Mouse (Mus musculus) c-Kit-negative CD71-positive TER-119-positive erythroid progenitor cells, embryonic 14.5 days (primary cell): Measurements from ENCODE around the gene Serac1.
"Not testable (repeated sequence)": the region's sequence is repeated elsewhere in the genome, so short reads cannot be mapped to it uniquely, and the experiment has no call there.

Source experiments
- DNase-seq: peaks from one replicate; pipeline ENCODE4 v3.0.0-alpha.2; 2013; ENCODE audit warnings: low read depth, low spot score

Serac1 gene

DNA sequence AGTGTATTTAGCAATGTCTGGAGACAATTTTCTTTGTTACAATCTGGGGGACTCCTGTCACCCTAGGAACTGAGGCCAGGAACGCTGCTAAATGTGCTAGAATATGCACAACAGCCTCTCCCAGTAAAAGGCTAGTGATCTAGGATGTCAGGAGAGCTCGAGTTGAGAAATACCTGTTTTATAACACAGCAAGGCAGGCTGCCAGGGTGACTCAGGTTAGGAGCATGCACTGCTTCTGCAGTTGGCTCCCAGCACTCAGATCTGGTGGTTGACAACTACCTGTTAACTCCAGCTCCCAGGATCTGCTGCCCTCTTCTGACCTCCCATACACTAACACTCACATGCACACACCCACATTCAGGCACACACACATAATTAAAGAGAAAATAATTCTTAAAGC lies 13.5 kb downstream of the Serac1 start:
- no peak for DNase-seq

DNA sequence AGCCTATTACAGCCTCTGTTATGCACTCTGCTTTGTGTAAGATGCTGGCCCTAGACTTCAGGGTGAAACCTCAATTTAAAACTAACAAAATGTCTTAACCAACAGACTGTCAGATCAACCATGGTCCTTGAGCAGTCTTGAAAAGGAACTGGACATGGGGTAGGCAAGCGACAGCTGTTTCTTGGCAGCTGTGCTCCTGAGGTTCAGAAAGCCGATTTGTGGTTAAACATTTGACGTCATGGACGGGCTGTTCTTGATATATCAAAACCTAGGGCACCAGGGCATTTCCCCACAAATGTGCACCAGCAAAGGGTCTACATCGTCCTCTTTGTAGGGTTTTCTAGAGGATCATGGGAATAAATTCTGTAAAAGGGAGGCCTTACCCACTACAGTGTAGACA lies 16.0 kb downstream of the Serac1 start:
- no peak for DNase-seq

DNA sequence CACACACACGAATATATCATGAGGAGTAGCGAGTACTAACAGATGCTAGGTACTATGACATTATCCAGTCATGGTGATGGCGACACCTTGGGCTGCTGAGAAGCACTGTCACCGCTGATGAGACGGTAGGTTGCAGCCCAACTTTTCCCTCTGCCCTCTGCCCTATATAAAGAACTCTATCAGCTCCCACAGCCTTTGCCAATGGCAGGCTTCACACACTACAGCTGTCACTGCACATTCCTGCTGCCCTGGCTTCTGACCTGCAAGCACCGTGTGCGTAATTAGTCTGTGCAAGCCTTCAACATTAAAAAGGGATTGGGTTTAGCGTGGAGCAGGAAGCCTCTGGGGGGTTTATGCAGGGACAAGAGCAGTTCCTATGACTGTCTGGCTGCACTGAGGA lies 16.7 kb downstream of the Serac1 start:
- no peak for DNase-seq

DNA sequence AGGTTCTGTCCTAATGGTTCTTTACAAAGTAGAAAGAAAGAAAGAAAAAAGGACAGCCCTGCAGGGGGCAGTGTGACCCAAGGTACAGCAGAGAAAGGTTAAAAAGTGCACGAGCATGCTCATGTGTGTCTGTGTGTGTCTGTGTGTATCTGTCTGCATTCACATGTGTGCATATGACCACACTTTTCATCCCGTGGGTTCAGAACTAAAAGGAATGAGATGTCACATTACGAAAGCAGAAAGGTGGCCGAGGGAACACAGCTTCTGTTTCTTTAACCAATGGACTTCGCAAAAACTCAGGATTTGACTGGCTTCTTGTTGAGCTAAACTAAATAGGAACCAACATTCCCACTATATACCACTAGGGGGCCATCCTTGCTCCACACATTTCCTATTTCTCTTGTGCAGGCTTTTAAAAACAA lies 24.6 kb downstream of the Serac1 start:
- peak; percentile 38 for DNase-seq

DNA sequence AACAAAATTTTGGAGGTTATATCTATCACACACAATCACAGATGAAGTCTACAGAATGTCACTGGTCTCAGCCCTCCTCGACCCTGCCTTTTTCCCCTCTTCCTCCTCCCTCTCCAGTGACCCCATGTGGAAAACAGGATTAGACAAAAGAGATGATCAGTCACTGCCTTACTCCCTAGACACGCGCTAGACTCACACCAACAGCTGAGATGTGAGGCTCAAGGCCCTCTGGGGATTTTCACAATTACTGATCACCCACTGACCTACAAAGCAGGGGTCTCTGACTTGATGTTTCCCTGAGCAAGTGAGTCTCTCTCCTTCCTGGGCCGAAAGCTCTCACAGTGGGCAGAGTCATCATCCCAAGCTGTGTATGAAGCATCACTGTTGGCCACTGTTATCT lies 26.7 kb downstream of the Serac1 start:
- no peak for DNase-seq

DNA sequence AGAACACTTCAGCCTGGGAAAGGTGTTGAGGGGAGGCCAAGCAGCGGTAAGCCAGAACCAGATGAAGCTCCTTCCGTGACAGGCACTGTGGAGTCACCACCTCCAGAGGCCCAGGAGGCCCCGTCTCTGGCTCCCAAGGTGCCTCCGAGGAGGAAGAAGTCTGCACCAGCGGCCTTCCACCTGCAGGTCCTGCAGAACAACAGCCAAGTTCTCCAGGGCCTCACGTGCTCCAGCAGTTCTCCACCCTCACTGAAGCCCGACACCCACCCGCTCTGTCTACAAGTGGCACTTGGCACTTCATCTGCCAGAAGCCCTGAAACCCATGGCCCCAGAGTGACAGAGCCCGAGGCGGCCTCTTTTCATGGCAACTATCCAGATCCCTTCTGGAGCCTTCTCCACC lies 42.0 kb downstream of the Serac1 start:
- no peak for DNase-seq

DNA sequence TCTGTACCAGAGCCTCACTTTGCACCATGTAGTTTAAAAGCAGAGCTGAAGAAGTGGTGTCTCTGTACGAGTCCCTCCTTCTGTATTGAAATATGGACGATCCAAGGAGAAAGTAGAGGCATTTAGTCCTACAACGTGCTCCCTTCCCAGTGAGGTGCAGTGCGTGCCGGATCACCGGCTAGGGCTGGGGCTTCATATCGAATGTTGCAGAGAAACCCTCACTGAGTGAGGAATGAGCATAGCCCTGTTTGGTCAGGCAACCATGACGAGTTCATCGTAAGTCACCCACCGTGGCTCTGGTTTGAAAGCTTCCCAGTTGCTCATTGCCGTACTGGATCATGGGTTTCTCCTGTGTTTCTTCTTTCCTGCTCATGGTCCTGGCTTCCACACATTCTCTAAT lies 42.7 kb downstream of the Serac1 start:
- no peak for DNase-seq

DNA sequence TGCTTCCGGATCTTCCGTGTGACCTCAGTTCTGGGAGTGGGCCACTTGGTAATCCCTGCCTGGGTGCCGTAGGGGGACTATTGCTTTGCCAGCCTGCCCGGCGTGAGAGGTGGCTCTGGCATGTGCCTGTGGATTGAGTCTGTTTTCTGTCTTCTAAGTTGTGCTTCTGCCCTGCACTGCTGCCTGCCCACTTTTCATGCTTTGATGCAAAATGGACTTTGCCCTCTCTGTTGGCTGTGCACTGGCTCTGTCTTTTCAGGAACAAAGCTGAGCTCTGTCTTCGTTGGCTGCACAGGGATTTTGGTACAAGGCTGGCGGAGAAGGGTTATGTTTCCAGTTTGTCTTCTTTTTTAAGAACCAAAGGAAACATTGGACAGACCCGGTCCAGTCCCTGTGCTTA lies 43.1 kb downstream of the Serac1 start:
- no peak for DNase-seq

DNA sequence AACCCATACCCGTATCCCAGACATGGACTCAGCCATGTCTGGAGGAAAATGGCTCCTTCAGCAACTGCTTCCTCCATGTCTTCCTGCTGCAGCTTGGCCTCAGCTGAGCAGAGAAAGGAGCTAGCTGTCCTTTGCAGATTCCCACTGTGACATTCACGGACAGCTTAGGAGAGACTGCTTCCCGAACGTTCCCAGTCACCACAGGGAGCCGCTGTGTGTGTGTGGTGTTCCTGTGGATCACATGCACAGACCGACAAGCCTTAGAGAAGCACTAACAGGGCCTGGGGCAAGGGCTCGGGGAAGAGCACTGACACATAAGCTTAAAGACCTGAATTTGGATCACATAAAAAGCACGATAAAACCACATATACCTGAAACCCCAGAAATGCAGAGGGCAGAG lies 43.9 kb downstream of the Serac1 start:
- no peak for DNase-seq

DNA sequence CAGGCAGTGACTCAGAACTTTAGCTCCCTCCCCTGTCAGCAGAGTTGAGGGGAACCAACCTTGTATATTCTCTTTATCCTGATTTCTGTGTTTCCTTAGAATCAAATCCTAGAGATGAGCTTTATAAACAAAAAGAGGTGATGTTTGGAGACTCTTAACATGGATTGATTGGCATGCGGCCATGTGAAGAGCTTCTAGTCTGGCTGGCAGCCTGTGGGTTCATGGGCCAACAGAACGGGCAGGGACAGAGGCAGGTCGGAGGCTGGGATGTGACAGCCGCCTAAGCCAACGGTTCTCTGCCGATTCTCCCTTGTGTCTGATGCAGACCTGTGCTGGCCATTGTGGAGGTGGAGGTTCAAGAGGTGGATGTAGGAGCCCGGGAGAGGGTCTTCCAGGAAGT lies 53.7 kb downstream of the Serac1 start:
- no peak for DNase-seq

DNA sequence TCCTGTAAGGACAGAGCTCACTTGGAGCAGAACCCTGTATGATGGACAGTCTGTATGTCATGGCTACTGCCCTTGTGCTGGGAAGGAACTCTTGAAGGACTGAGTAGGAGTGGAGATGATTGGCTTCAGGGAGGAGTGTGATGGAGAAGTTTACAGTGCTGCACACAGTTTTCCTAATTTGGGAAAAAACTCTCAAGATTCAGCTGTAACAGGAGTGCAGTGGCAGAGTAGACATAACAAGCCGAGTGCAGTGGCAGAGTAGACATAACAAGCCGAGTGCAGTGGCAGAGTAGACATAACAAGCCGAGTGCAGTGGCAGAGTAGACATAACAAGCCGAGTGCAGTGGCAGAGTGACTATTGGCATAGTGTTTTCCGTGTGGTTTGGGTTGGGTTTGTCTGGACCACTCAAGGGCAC lies 58.2 kb downstream of the Serac1 start:
- DNase-seq: not testable (repeated sequence)

DNA sequence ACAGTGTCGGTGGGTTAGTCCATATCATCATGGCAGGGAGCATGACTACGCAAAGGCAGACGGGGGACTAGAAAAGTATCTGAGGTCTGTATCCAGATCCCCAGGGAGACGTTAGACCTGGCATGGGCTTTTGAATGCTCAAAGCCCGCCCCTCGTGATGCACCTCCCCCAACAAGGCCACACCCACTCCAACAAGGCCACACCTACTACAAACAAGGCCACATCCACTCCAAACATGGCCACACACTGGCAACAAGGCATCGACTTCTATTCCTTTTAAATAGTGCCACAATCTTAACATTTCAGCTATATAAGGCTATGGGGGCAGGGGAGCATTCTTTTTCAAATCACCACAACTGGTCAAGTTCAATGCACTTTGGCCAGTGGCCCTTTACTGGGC lies 58.9 kb downstream of the Serac1 start:
- DNase-seq: no peak

DNA sequence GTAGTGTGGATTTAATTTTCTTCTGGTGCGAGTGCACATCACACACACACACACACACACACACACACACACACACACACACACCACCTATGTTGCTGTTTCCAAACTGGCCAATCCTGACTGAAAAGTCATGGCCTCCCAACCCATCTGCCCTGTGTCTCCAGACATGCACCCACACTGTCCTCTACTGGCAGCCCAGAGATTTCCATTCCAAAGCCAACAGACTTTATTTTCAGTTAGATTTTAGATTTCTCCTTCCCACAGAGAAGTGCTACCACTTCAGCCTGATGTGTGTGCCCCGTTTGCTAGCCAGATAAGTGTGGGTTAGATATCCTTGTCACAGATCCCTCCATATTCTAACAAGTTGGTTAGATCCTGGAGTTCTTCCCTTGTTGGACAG lies 59.8 kb downstream of the Serac1 start:
- no peak for DNase-seq

DNA sequence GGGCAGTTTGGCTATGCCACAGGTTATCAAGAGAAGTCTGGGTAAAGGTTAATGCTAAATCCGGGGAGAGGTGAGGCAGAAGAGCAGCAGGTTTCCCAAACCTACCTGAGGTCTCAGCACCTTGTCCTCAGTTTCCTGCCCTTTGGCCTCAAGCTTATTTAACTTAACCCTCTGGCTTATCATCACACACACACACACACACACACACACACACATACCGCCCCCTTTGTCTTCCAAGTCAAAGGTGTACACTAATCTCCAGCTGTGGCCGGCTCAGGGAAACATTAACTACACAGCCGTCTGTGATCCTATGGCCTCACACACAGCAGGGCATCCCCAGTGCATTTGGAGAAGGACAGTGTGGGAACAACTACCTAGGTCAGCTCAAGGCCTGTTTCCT lies 61.2 kb downstream of the Serac1 start:
- no peak for DNase-seq

DNA sequence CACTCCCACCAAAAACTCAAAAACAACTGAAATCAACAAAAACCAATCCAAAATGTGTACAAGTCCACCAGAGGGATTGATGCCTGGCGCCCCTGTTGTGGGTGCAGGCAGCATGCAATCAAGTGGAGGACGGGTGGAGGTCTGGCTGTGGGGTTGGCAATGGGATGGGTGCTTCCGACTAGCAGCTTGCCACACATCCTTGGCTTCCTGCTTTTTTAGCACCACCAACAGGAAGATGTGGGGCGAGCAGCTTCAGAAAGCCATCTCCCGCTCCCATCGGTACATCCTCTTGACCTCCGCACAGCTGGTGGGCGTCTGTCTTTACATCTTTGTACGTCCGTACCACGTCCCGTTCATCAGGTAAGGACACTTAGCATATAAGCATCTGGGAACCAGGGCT lies 62.3 kb downstream of the Serac1 start:
- no peak for DNase-seq

DNA sequence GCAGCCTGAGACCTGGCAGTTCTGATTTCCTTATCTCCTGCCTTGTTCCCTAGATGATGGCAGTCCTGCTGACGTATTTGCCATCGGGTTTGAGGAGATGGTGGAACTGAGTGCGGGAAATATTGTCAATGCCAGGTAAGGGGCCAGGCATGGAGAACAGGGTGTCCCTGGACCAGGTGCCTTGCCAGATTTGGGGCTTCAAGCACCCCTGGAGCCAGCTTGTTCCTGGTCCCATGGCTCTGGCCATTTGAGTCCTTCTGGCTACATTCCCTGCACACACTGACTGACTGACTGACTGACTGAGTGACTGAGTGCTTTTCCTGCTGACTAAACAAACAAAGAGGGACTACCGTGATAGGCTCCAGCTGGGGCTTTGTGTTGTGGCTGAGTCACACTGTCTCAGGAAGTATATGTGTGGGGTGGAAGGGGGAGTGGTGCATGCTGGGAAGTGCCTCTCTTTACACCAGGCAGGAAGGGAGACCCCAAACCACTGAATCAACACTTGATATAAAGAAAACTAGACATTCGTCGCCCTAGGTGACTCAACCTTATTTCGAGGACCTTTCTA lies 63.2 kb downstream of the Serac1 start:
- no peak for DNase-seq

DNA sequence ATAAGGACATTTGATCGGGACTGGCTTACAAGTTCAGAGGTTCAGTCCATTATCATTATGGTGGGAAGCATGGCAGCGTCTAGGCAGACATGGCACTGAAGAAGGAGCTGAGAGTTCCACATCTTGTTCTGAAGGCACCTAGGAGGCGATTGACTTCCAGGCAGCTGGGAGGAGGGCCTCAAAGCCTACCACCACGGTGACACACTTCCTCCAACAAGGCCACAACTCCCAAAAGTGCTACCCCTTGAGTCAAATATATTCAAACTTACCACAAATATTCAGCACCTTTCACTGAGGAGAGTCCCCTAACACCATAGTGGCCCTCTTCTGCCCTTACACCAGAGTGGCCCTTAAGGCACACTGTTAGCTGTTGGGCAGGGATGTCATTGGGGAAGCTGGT lies 64.6 kb downstream of the Serac1 start:
- DNase-seq: no peak

DNA sequence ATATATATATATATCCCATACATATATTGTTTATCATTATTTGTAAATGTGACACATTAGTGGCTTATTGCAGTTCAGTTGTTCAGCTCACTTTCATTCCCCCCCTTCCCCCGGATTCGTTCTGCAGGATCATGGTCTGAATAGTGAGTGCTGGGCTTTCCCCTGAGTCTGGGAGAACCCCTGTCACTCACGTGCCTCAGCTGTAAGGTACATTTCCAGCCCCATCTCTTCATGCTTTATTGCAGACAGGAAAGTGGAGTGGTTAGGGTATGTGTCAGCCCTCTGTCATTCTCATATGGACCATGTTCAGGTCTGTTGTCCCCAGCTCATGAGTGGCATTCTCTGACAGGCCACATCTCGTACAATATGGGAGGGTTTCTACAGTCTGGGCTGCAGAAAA lies 66.5 kb downstream of the Serac1 start:
- DNase-seq: no peak

DNA sequence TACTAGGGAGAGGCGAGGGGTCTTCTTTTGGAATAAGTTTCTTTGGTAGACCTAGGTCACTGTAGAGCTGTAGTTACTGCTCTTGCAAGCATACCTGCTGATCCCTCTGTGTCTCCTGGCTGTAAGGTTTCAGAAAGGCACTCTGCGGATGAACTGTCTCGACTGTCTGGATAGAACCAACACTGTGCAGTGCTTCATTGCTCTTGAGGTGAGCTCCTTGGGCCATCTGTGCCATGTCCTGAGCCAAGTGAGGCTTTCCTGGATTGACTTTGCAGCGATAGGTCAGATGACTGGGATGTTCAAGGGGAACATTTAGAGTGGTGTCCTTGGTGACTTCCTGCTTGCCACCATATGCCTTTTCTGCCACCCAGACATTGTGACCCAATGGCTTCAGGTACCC lies 69.9 kb downstream of the Serac1 start:
- no peak for DNase-seq

DNA sequence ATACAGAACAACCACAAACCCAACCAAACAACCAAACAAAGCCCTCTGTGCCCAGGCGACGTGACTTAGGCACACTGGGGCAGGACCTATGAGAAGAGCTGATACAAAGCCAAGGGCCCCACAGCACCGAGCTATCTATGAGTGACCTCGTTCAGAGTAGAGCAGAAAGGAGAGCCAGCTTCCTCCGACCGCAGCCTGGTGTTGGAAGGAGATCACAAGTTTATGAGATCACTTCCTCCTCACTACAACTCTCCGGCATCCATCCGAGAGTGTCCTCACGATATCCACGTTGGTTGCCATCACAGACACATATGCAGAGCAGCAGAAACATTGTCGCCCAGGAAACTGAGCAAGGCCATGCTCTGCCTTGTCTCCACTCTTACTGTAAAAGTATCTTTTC lies 71.0 kb downstream of the Serac1 start:
- no peak for DNase-seq

DNA sequence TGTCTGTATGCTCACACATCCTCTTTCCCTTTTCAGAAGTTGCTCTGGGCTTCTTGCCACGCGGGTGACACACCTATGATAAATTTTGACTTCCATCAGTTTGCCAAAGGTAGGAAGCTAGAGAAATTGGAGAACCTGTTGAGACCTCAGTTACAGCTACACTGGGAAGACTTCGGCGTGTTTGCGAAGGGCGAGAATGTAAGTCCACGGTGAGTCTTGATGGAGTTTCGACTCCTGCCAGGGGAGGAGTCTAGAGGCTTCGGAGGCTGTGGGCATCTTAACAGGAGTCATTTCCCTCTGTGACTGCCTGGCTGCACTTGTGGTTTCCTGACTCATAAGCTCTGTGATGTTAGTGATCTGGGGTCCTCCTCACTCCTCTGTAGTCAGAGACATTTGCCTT lies 71.6 kb downstream of the Serac1 start:
- no peak for DNase-seq

DNA sequence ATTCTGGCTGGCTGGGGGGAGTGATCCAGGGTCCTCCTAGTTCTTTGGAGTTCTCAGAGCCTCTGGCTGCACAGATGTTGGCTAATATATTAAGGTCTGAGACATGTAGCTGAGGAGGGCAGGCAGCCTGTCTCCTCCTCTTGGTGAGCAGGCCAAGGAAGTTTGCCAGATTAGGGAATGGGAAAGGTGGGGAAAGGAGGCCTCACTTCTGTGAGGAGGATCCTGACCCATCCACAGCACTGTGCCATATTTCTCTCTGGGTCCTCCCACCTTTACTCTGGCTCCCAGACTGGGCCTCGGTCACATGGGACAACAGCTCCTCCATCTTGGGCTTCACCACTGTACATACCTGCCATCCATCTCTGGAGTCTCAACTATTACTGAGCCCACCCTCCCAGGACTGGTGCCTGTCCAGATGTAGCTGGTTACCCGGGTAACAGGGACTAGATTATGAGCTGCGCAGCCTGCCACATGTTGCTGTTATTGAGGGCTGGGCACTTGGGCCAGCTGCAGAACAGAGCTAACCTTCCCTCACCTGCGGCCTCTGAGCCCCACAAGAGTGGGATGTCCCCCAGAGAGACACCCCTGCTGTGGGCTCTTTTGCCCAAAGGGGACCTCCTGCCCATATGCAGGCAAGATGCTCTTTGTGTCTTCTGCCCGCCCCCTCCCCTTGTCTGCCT lies 72.3 kb downstream of the Serac1 start:
- no peak for DNase-seq

DNA sequence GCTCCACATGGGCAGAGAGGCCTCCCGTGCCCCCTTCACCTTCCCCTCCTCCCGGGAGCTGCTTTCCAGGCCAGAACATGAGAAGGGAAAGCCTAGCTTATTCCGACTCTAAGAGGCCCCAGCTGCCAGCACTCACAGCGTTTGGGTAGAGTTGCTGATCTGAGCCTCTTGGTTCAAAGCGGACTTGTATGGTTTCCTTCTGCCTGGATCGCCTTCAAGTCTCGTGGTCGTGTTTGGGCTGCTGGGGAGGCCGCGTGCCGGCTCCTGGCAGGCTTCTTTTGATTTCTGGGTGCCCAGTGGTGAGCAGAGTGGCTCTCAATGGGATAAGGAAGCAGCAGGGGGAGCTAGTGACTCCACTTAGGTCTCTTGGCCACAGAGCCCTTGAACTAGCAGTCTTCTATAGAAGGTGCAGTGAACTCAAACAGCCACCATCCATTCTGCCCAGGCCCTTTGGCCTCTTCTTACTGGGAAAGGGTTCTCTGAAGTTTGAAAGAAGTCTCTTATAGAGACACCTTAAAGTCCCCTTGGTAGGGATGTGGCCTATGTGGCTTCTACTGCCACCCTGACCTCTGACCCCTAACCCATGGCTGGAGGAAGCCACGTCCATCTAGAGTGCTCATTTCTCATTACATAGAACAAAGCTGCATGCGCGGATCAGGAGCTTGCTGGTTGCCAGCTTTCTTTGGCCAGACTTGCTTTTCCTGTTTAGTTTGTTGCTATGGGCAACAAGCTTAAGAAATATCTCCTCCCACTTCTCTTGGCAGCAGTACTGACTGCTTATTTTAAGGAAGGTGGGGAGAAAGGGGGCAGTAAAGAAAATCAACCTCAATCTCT lies 73.7 kb downstream of the Serac1 start:
- no peak for DNase-seq
